Mouse (Mus musculus): Measurements from ENCODE around the gene Cul4a.

DNA sequence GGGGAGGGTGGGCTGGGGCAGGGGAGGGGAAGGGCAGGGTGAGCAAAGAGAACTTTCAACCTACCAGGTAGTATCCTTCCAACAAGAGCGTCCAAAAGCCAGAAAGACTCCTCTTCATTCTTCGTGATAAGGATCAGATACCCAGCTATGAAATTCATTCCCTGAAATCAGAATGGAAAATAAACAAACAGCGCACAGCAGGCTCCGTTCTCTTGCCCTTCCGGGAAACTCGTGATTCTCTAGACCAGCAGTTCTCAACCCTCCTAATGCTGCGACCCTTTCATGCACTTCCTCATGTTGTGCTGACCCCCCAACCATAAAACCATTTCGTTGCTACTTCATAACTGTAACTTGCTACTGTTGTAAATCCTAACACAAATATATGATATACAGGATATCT, 81.4 kb downstream of the Cul4a start:
- no peak for TF ChIP-seq CTCF (conservative IDR thresholded peaks at IDR 0.05; ENCODE audit: insufficient read depth, insufficient read length, low read depth, low read length)
- no peak for TF ChIP-seq POLR2A (IDR thresholded peaks at IDR 0.05; ENCODE audit: low read depth, low read length)
